Mouse (Mus musculus) bone marrow, adult 2 months (tissue): ENCODE data around the gene Gnb1.

Source experiments
- CTCF ChIP-seq: fragments of 200-500 bp; IDR thresholded peaks from 2 replicates; pipeline ENCODE4 v1.5.1; 2011; ENCODE audit warnings: low read length, control low read depth; ENCODE audit not compliant: control insufficient read depth, insufficient read depth
- POLR2A ChIP-seq: fragments of 200-500 bp; IDR thresholded peaks from 2 replicates; pipeline ENCODE4 v1.6.1; 2011; ENCODE audit warnings: low read depth, mild to moderate bottlenecking, control low read depth, low read length, borderline replicate concordance; ENCODE audit not compliant: control insufficient read depth

GRCm38 (mm10) chr4:155550446-155550845 is 59.3 kb downstream of the Gnb1 start:
- no peak for TF ChIP-seq CTCF
- TF ChIP-seq POLR2A = no peak
